Mouse (Mus musculus) cortical plate, adult 2 months (tissue): ENCODE measurements around the gene 0610009B22Rik.

Source experiments
- CTCF ChIP-seq: fragments of 200-500 bp; IDR thresholded peaks from 2 replicates; pipeline ENCODE4 v1.5.1; 2011; ENCODE audit warnings: mild to moderate bottlenecking, control low read depth, low read length; ENCODE audit not compliant: insufficient read depth; ENCODE audit errors: extremely low read depth
- POLR2A ChIP-seq: fragments of 200-500 bp; IDR thresholded peaks from 2 replicates; pipeline ENCODE4 v1.6.1; 2011; ENCODE audit warnings: mild to moderate bottlenecking, low read length, control low read depth; ENCODE audit not compliant: insufficient read depth; ENCODE audit errors: extremely low read depth

GRCm38 (mm10) chr11:51654891-51655290, 33.8 kb downstream of the 0610009B22Rik start:
- no peak for TF ChIP-seq CTCF
- no peak for TF ChIP-seq POLR2A
